Mouse (Mus musculus) CH12.LX (cell line): ENCODE data around the gene Slc17a9. TPM values are rescaled to one million over a fixed set of nuclear protein-coding genes. Genes with fewer than 3 reads are reported as not detected.

ENCODE experiments used
- DNase-seq: peaks from one replicate; pipeline ENCODE4 v3.0.0-alpha.2; 2013; ENCODE audit errors: extremely low read depth
- H3K27ac ChIP-seq: 2 replicates; pipeline ENCODE4 v1.5.1; 2012; ENCODE audit warnings: low read depth, mild to moderate bottlenecking, control low read depth, moderate library complexity; ENCODE audit not compliant: insufficient read depth
- H3K27me3 ChIP-seq: replicated peaks from 2 replicates; pipeline ENCODE3; 2012; ENCODE audit warnings: inconsistent platforms
- H3K36me3 ChIP-seq, 2 experiments: replicated peaks in 1 of 2; 2 replicates each; pipeline versions ENCODE3 to v1.6.1; 2012; ENCODE audit warnings: inconsistent platforms in 1 of 2, low read length in 1 of 2, mild to moderate bottlenecking in 1 of 2, mixed read lengths in 1 of 2, moderate library complexity in 1 of 2; ENCODE audit not compliant: control insufficient read depth in 1 of 2, insufficient read depth in 1 of 2
- H3K4me1 ChIP-seq, 2 experiments: 2 replicates each; pipeline ENCODE4 v1.6.1; 2012; ENCODE audit warnings: inconsistent platforms in 1 of 2, moderate library complexity in 1 of 2; ENCODE audit not compliant: insufficient read depth in 2 of 2, control insufficient read depth in 1 of 2
- H3K4me2 ChIP-seq: 2 replicates; pipeline ENCODE4 v1.6.1; 2012; ENCODE audit warnings: low read depth, mild to moderate bottlenecking, control low read depth; ENCODE audit not compliant: poor library complexity, insufficient read depth, severe bottlenecking
- H3K4me3 ChIP-seq, 3 experiments: fragments of 150-350 bp in 1 of 3; sonication (generic) in 1 of 3; replicated peaks in 1 of 3; 2 replicates each; pipeline versions ENCODE3 to v1.5.1; 2011 to 2012; ENCODE audit warnings: low read depth in 2 of 3, low read length in 2 of 3, mild to moderate bottlenecking in 2 of 3, moderate library complexity in 2 of 3, control low read depth in 1 of 3, improper control_type of control experiment in 1 of 3, inconsistent platforms in 1 of 3, mixed read lengths in 1 of 3; ENCODE audit not compliant: poor library complexity in 1 of 3
- H3K79me2 ChIP-seq: replicated peaks from 2 replicates; pipeline ENCODE4 v1.6.1; 2012; ENCODE audit warnings: mild to moderate bottlenecking, moderate library complexity; ENCODE audit not compliant: control insufficient read depth, poor library complexity, insufficient read depth, severe bottlenecking; ENCODE audit errors: extremely low read depth
- H3K9ac ChIP-seq: 2 replicates; pipeline ENCODE4 v1.6.1; 2012; ENCODE audit warnings: low read depth, mild to moderate bottlenecking, control low read depth, moderate library complexity; ENCODE audit not compliant: insufficient read depth
- H3K9me3 ChIP-seq: replicated peaks from 2 replicates; pipeline ENCODE3; 2012; ENCODE audit warnings: low read length, inconsistent platforms, mixed read lengths
- BHLHE40 ChIP-seq: IDR thresholded peaks from 2 replicates; pipeline ENCODE4 v1.6.1; 2011; ENCODE audit warnings: mild to moderate bottlenecking, low read depth, low read length, improper control_type of control experiment
- CHD1 ChIP-seq: IDR thresholded peaks from 2 replicates; pipeline ENCODE4 v1.6.1; 2012; ENCODE audit warnings: low read depth, low read length, improper control_type of control experiment, inconsistent platforms
- CHD2 ChIP-seq: IDR thresholded peaks from 2 replicates; pipeline ENCODE4 v1.6.1; 2011; ENCODE audit warnings: low read length, improper control_type of control experiment
- E2F4 ChIP-seq: IDR thresholded peaks from 2 replicates; pipeline ENCODE4 v1.6.1; 2011; ENCODE audit warnings: low read depth, low read length, improper control_type of control experiment; ENCODE audit not compliant: insufficient replicate concordance
- ELF1 ChIP-seq: IDR thresholded peaks from 2 replicates; pipeline ENCODE4 v1.6.1; 2014; ENCODE audit warnings: low read depth, mild to moderate bottlenecking, inconsistent platforms, low read length, improper control_type of control experiment
- ETS1 ChIP-seq: conservative IDR thresholded peaks from 2 replicates; pipeline ENCODE4 v1.6.1; 2012; ENCODE audit warnings: low read depth, mild to moderate bottlenecking, inconsistent platforms, low read length, improper control_type of control experiment, moderate library complexity
- HCFC1 ChIP-seq: IDR thresholded peaks from 2 replicates; pipeline ENCODE4 v1.6.1; 2012; ENCODE audit warnings: low read depth, mild to moderate bottlenecking, inconsistent platforms, low read length, improper control_type of control experiment
- IRF4 ChIP-seq: IDR thresholded peaks from 2 replicates; pipeline ENCODE4 v1.6.1; 2014; ENCODE audit warnings: low read depth, mild to moderate bottlenecking, inconsistent platforms, low read length, improper control_type of control experiment
- JUN ChIP-seq: IDR thresholded peaks from 2 replicates; pipeline ENCODE4 v1.6.1; 2011; ENCODE audit warnings: low read depth, mild to moderate bottlenecking, low read length, improper control_type of control experiment, moderate library complexity; ENCODE audit not compliant: insufficient read depth
- JUND ChIP-seq: conservative IDR thresholded peaks from 2 replicates; pipeline ENCODE4 v1.6.1; 2011; ENCODE audit warnings: low read depth, low read length, improper control_type of control experiment
- KAT2A ChIP-seq: IDR thresholded peaks from 2 replicates; pipeline ENCODE4 v1.6.1; 2012; ENCODE audit warnings: low read length, improper control_type of control experiment, inconsistent platforms; ENCODE audit not compliant: insufficient replicate concordance
- MAX ChIP-seq: IDR thresholded peaks from 2 replicates; pipeline ENCODE4 v1.6.1; 2011; ENCODE audit warnings: low read length, improper control_type of control experiment
- MAZ ChIP-seq: IDR thresholded peaks from 2 replicates; pipeline ENCODE4 v1.6.1; 2012; ENCODE audit warnings: low read depth, mild to moderate bottlenecking, inconsistent platforms, low read length, improper control_type of control experiment, moderate library complexity
- MEF2A ChIP-seq: IDR thresholded peaks from 2 replicates; pipeline ENCODE4 v1.6.1; 2014; ENCODE audit warnings: low read depth, mild to moderate bottlenecking, inconsistent platforms, low read length, improper control_type of control experiment, borderline replicate concordance
- MXI1 ChIP-seq: IDR thresholded peaks from 2 replicates; pipeline ENCODE4 v1.6.1; 2011; ENCODE audit warnings: mild to moderate bottlenecking, low read depth, low read length, improper control_type of control experiment
- MYC ChIP-seq: IDR thresholded peaks from 2 replicates; pipeline ENCODE4 v1.6.1; 2011; ENCODE audit warnings: low read depth, mild to moderate bottlenecking, improper control_type of control experiment, low read length
- NELFE ChIP-seq: IDR thresholded peaks from 2 replicates; pipeline ENCODE4 v1.6.1; 2011; ENCODE audit warnings: low read depth, low read length, improper control_type of control experiment
- NRF1 ChIP-seq: IDR thresholded peaks from 2 replicates; pipeline ENCODE4 v1.6.1; 2014; ENCODE audit warnings: low read depth, mild to moderate bottlenecking, inconsistent platforms, low read length, improper control_type of control experiment, moderate library complexity
- PAX5 ChIP-seq: IDR thresholded peaks from 2 replicates; pipeline ENCODE4 v1.6.1; 2012; ENCODE audit warnings: low read length, inconsistent platforms, mixed read lengths
- POLR2A ChIP-seq: IDR thresholded peaks from 2 replicates; pipeline ENCODE4 v1.6.1; 2011; ENCODE audit warnings: low read depth, mild to moderate bottlenecking, improper control_type of control experiment, low read length
- POLR2AphosphoS2 ChIP-seq: IDR thresholded peaks from 2 replicates; pipeline ENCODE4 v1.6.1; 2011; ENCODE audit warnings: low read depth, low read length, improper control_type of control experiment
- RCOR1 ChIP-seq: conservative IDR thresholded peaks from 2 replicates; pipeline ENCODE4 v1.6.1; 2012; ENCODE audit warnings: low read depth, mild to moderate bottlenecking, inconsistent platforms, low read length, improper control_type of control experiment
- SIN3A ChIP-seq: IDR thresholded peaks from 2 replicates; pipeline ENCODE4 v1.6.1; 2012; ENCODE audit warnings: low read length, improper control_type of control experiment, inconsistent platforms
- SMC3 ChIP-seq: IDR thresholded peaks from 2 replicates; pipeline ENCODE4 v1.6.1; 2011; ENCODE audit warnings: low read depth, low read length, improper control_type of control experiment
- TBP ChIP-seq: conservative IDR thresholded peaks from 2 replicates; pipeline ENCODE4 v1.6.1; 2011; ENCODE audit warnings: low read depth, low read length, improper control_type of control experiment
- TCF12 ChIP-seq: IDR thresholded peaks from 2 replicates; pipeline ENCODE4 v1.6.1; 2014; ENCODE audit warnings: low read depth, mild to moderate bottlenecking, inconsistent platforms, low read length, improper control_type of control experiment
- UBTF ChIP-seq: IDR thresholded peaks from 2 replicates; pipeline ENCODE4 v1.6.1; 2012; ENCODE audit warnings: low read depth, mild to moderate bottlenecking, inconsistent platforms, low read length, improper control_type of control experiment, moderate library complexity
- ZC3H11A ChIP-seq: IDR thresholded peaks from 2 replicates; pipeline ENCODE4 v1.6.1; 2012; ENCODE audit warnings: low read depth, mild to moderate bottlenecking, inconsistent platforms, low read length, improper control_type of control experiment
- ZKSCAN1 ChIP-seq: IDR thresholded peaks from 2 replicates; pipeline ENCODE4 v1.6.1; 2012; ENCODE audit warnings: low read depth, inconsistent platforms, low read length, improper control_type of control experiment, borderline replicate concordance
- ZMIZ1 ChIP-seq: IDR thresholded peaks from 2 replicates; pipeline ENCODE4 v1.6.1; 2012; ENCODE audit warnings: low read depth, mild to moderate bottlenecking, inconsistent platforms, low read length, improper control_type of control experiment
- dilution Hi-C: fragments of 300-500 bp; cut with MboI; formaldehyde crosslinking; loops from 2 replicates; pipeline ENCODE4 v1.14.3; 2020; ENCODE audit warnings: low sequenced_read_pairs; ENCODE audit not compliant: extremely low pct_unique_long_range_greater_than_20kb, extremely low pct_ligation_motif_present
- in situ Hi-C: fragments of 300-500 bp; cut with MboI; formaldehyde crosslinking; loops from 3 replicates; pipeline ENCODE4 v1.14.3; 2019; ENCODE audit warnings: low sequenced_read_pairs, low pct_ligation_motif_present, low pct_unique_long_range_greater_than_20kb, mixed read lengths
- polyA plus RNA-seq: library from polyadenylated mRNA; unstranded; fragments of >175 nt; gene quantifications from 2 replicates; pipeline ENCODE4 v1.2.1, GENCODE M21; 2012; ENCODE audit warnings: low read depth; ENCODE audit not compliant: insufficient read length
- total RNA-seq, 2 experiments: library from RNA; depleted of rRNA; stranded (reverse); fragments of 300-350 nt in 1 of 2; fragments of >200 nt in 1 of 2; gene quantifications; 2 replicates each; pipeline ENCODE4 v1.2.3; 2012 to 2014

Gene Slc17a9
- total and polyA plus RNA-seq, 3 experiments, result 7.2 to 23.7 (median 13.4) TPM

- H3K9me3 ChIP-seq, result no peaks in the 10 kb centered on the region
- peak overlapping the region; percentile 63 to 92 (median 79) for H3K4me3 ChIP-seq
- peak overlapping the region; percentile 26 for H3K27ac ChIP-seq
- peak; percentile 84 for DNase-seq
- dilution Hi-C loops, result no loop called here
- no peaks in the 10 kb centered on the region for H3K27me3 ChIP-seq
- peaks cover 20 to 71% of the 10 kb centered on the region in 2 experiments for H3K4me1 ChIP-seq
- in situ Hi-C loops, result loop anchor here (25.0 kb wide), 1 partner anchor 660 kb away; the partner anchor contains the start of genes Arfrp1 and Zgpat
- TF ChIP-seq ZMIZ1 (peak; percentile 69; the same call in 1 of the 2 replicates), TCF12 (peak; percentile 83), JUN (no peak), E2F4 (0 out of 2 replicates have a peak, but pooled peaks have one; percentile 44), MEF2A (0 out of 2 replicates have a peak, but pooled peaks have one; percentile 24), NELFE (no peak; the same call in 1 of the 2 replicates), MAX (peak; percentile 69), BHLHE40 (0 out of 2 replicates have a peak, but pooled peaks have one; percentile 2), MXI1 (peak; percentile 69), PAX5 (no peak), RCOR1 (0 out of 2 replicates have a peak, but pooled peaks have one; percentile 5), HCFC1 (peak; percentile 86), ZC3H11A (no peak), NRF1 (peak; percentile 89), ZKSCAN1 (no peak; the same call in 1 of the 2 replicates), POLR2AphosphoS2 (peak; percentile 94), SIN3A (peak; percentile 89), MYC (peak; percentile 45; the same call in 1 of the 2 replicates), ELF1 (peak; percentile 92), KAT2A (peak; percentile 80; the same call in 1 of the 2 replicates), IRF4 (peak; percentile 3; the same call in 1 of the 2 replicates), ETS1 (peak; percentile 6; the same call in 1 of the 2 replicates), CHD1 (no peak; the same call in 1 of the 2 replicates), UBTF (peak; percentile 57), JUND (no peak), POLR2A (peak; percentile 86), CHD2 (peak; percentile 37; the same call in 1 of the 2 replicates), SMC3 (no peak), MAZ (0 out of 2 replicates have a peak, but pooled peaks have one; percentile 48), TBP (peak; percentile 78)
- peak overlapping the region; percentile 99 for H3K9ac ChIP-seq
- H3K36me3 ChIP-seq, result peaks cover 0 to 25% of the 10 kb centered on the region in 2 experiments
- H3K4me2 ChIP-seq, result peak overlapping the region; percentile 12
- peaks cover 92% of the 10 kb centered on the region for H3K79me2 ChIP-seq
Observed at GRCm38 (mm10) chr2:180701767-180702621, 23.1 kb upstream of the Slc17a9 start.
